Mouse (Mus musculus): Measurements from ENCODE around the gene Sertad3. TPM values are rescaled to one million over a fixed set of nuclear protein-coding genes. Genes with fewer than 3 reads are reported as not detected.
"Not testable (repeated sequence)": the region's sequence is repeated elsewhere in the genome, so short reads cannot be mapped to it uniquely, and the experiment has no call there.

Gene Sertad3
- total and polyA plus RNA-seq, 2 experiments, result 3.5 to 6.9 TPM

GRCm38 (mm10) chr7:27490543-27491329, 17.2 kb downstream of the Sertad3 start:
- peaks cover 11% of the 10 kb centered on the region; the same call in 1 of the 2 replicates for H3K79me2 ChIP-seq (ENCODE audit: control insufficient read depth, insufficient read depth, low read length)
- H3K4me1 ChIP-seq (ENCODE audit: control insufficient read depth, insufficient read depth, low read length), result peaks cover 17% of the 10 kb centered on the region
- no peaks in the 10 kb centered on the region for H3K36me3 ChIP-seq (ENCODE audit: control insufficient read depth, insufficient read depth, low read length)
- H3K9ac ChIP-seq (ENCODE audit: low read depth, low read length), result peak overlapping the region; percentile 74
- TF ChIP-seq POLR2A (IDR thresholded peaks at IDR 0.05; ENCODE audit: extremely low read depth, insufficient read depth, low read length) (0 out of 2 replicates have a peak, but pooled peaks have one; percentile 40), CTCF (IDR thresholded peaks at IDR 0.05; ENCODE audit: low read depth, low read length) (peak; percentile 76)
- H3K4me3 ChIP-seq (ENCODE audit: insufficient read depth, low read depth, low read length), result peak overlapping the region; percentile 65
- H3K27ac ChIP-seq (replicated peaks; ENCODE audit: insufficient read depth, low read depth, low read length), result peak overlapping the region; percentile 88
- peak; percentile 91 for DNase-seq (ENCODE audit: extremely low read depth, low read depth, low spot score)
- no peaks in the 10 kb centered on the region for H3K27me3 ChIP-seq (ENCODE audit: control insufficient read depth, insufficient read depth, low read length)
- WGBS, result under 1% methylated on average over 30 of the region's 33 CpGs

DNA sequence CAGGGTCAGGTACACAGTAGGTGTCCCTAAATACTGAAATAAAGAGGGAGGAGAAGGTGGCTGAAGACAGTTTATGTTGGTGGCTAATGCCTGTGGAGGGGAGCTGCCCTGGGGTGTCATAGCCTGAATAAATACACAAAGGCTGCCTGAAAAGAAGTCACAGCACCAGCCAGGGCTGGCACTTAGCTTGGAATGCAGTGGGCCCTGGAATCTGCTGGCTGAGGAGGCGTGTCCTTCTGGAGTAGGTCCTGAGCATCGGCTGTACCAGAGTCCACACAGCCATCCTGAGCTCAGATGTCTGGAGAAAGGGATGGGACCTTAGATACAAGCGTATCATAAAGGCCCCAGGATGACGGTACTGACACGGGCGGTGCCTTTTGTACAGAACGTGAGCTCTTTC, 18.3 kb downstream of the Sertad3 start:
- no peak for DNase-seq (ENCODE audit: extremely low read depth, low read depth, low spot score)
- H3K79me2 ChIP-seq (ENCODE audit: control insufficient read depth, insufficient read depth, low read length), result peaks cover 11% of the 10 kb centered on the region; the same call in 1 of the 2 replicates
- H3K27ac ChIP-seq (replicated peaks; ENCODE audit: insufficient read depth, low read depth, low read length), result no peak overlapping the region
- H3K9ac ChIP-seq (ENCODE audit: low read depth, low read length), result 0 out of 2 replicates have a peak overlapping the region, but pooled peaks have one; percentile 26
- TF ChIP-seq CTCF (IDR thresholded peaks at IDR 0.05; ENCODE audit: low read depth, low read length) (no peak), POLR2A (IDR thresholded peaks at IDR 0.05; ENCODE audit: extremely low read depth, insufficient read depth, low read length) (no peak)
- H3K27me3 ChIP-seq (ENCODE audit: control insufficient read depth, insufficient read depth, low read length), result no peaks in the 10 kb centered on the region
- 85% methylated on average over 7 of the region's 7 CpGs for WGBS
- peaks cover 17% of the 10 kb centered on the region for H3K4me1 ChIP-seq (ENCODE audit: control insufficient read depth, insufficient read depth, low read length)
- no peak overlapping the region for H3K4me3 ChIP-seq (ENCODE audit: insufficient read depth, low read depth, low read length)
- no peaks in the 10 kb centered on the region for H3K36me3 ChIP-seq (ENCODE audit: control insufficient read depth, insufficient read depth, low read length)

GRCm38 (mm10) chr7:27493022-27493421, 19.5 kb downstream of the Sertad3 start:
- Histone ChIP-seq H3K27ac (replicated peaks; ENCODE audit: insufficient read depth, low read depth, low read length) (no peak overlapping the region), H3K27me3 (ENCODE audit: control insufficient read depth, insufficient read depth, low read length) (no peaks in the 10 kb centered on the region), H3K79me2 (ENCODE audit: control insufficient read depth, insufficient read depth, low read length) (peaks cover 8% of the 10 kb centered on the region; the same call in 1 of the 2 replicates), H3K36me3 (ENCODE audit: control insufficient read depth, insufficient read depth, low read length) (no peaks in the 10 kb centered on the region), H3K4me3 (ENCODE audit: insufficient read depth, low read depth, low read length) (no peak overlapping the region), H3K4me1 (ENCODE audit: control insufficient read depth, insufficient read depth, low read length) (peaks cover 13% of the 10 kb centered on the region), H3K9ac (ENCODE audit: low read depth, low read length) (no peak overlapping the region)
- DNase-seq (ENCODE audit: extremely low read depth, low read depth, low spot score), result no peak
- WGBS, result 67% methylated on average over 3 of the region's 3 CpGs
- TF ChIP-seq POLR2A (IDR thresholded peaks at IDR 0.05; ENCODE audit: extremely low read depth, insufficient read depth, low read length), result no peak
- no peak for TF ChIP-seq CTCF (IDR thresholded peaks at IDR 0.05; ENCODE audit: low read depth, low read length)

GRCm38 (mm10) chr7:27493450-27493849, 19.9 kb downstream of the Sertad3 start:
- Histone ChIP-seq H3K4me3 (ENCODE audit: insufficient read depth, low read depth, low read length) (no peak overlapping the region), H3K79me2 (ENCODE audit: control insufficient read depth, insufficient read depth, low read length) (peaks cover 8% of the 10 kb centered on the region; the same call in 1 of the 2 replicates), H3K36me3 (ENCODE audit: control insufficient read depth, insufficient read depth, low read length) (no peaks in the 10 kb centered on the region), H3K9ac (ENCODE audit: low read depth, low read length) (no peak overlapping the region), H3K4me1 (ENCODE audit: control insufficient read depth, insufficient read depth, low read length) (peaks cover 9% of the 10 kb centered on the region), H3K27me3 (ENCODE audit: control insufficient read depth, insufficient read depth, low read length) (no peaks in the 10 kb centered on the region), H3K27ac (replicated peaks; ENCODE audit: insufficient read depth, low read depth, low read length) (no peak overlapping the region)
- TF ChIP-seq CTCF (IDR thresholded peaks at IDR 0.05; ENCODE audit: low read depth, low read length) (no peak), POLR2A (IDR thresholded peaks at IDR 0.05; ENCODE audit: extremely low read depth, insufficient read depth, low read length) (no peak)
- 78% methylated on average over 5 of the region's 5 CpGs for WGBS
- no peak for DNase-seq (ENCODE audit: extremely low read depth, low read depth, low spot score)

- 87% methylated on average over 9 of the region's 9 CpGs for WGBS
- not testable (repeated sequence) for H3K4me3 ChIP-seq (ENCODE audit: insufficient read depth, low read depth, low read length); H3K27ac ChIP-seq (replicated peaks; ENCODE audit: insufficient read depth, low read depth, low read length); H3K79me2 ChIP-seq (ENCODE audit: control insufficient read depth, insufficient read depth, low read length); H3K9ac ChIP-seq (ENCODE audit: low read depth, low read length); DNase-seq (ENCODE audit: extremely low read depth, low read depth, low spot score); H3K4me1 ChIP-seq (ENCODE audit: control insufficient read depth, insufficient read depth, low read length); H3K27me3 ChIP-seq (ENCODE audit: control insufficient read depth, insufficient read depth, low read length); H3K36me3 ChIP-seq (ENCODE audit: control insufficient read depth, insufficient read depth, low read length)
Measured at GRCm38 (mm10) chr7:27494659-27495367, 21.2 kb downstream of the Sertad3 start.
